Mouse (Mus musculus) frontal cortex, adult 2 months (tissue): Measurements from ENCODE around the gene Plekha6. TPM values are rescaled to one million over a fixed set of nuclear protein-coding genes. Genes with fewer than 3 reads are reported as not detected.
A peak's percentile ranks its signal among the peaks of the same experiment; 100 is the strongest.
"Not testable (repeated sequence)": the region's sequence is repeated elsewhere in the genome, so short reads cannot be mapped to it uniquely, and the experiment has no call there.

ENCODE experiments used
- DNase-seq, 2 experiments: peaks; one replicate each; pipeline ENCODE4 v3.0.0; 2022; ENCODE audit warnings: low spot score in 1 of 2; ENCODE audit errors: extremely low spot score in 1 of 2
- polyA plus RNA-seq: library from polyadenylated mRNA; depleted of rRNA; stranded (reverse); fragments of >200 nt; gene quantifications from 2 replicates; pipeline ENCODE4 v1.2.3, GENCODE M21; 2012

The Plekha6 gene
- polyA plus RNA-seq, 1 experiment: 53.6 TPM

- peak in 1 of 2 experiments; percentile 77 for DNase-seq
Measured at GRCm38 (mm10) chr1:133307318-133307717, 143.3 kb downstream of the Plekha6 start.

GRCm38 (mm10) chr1:133309652-133310267, 145.8 kb downstream of the Plekha6 start, which contains the start of gene Golt1a:
TSS of gene Golt1a (plus strand) at chr1:133309800.
- DNase-seq: no peak

GRCm38 (mm10) chr1:133311240-133311639, 147.2 kb downstream of the Plekha6 start:
- DNase-seq: no peak

- peak; percentile 80 to 86 for DNase-seq
Measured at GRCm38 (mm10) chr1:133311946-133312345, 147.9 kb downstream of the Plekha6 start.

- peak in 1 of 2 experiments; percentile 76 for DNase-seq
Measured at GRCm38 (mm10) chr1:133314364-133314763, 150.4 kb downstream of the Plekha6 start.

GRCm38 (mm10) chr1:133315775-133316174, 151.8 kb downstream of the Plekha6 start:
- DNase-seq: no peak

GRCm38 (mm10) chr1:133316577-133316976, 152.6 kb downstream of the Plekha6 start:
- DNase-seq: no peak

GRCm38 (mm10) chr1:133317149-133317548, 153.1 kb downstream of the Plekha6 start:
- DNase-seq: no peak

GRCm38 (mm10) chr1:133321267-133321925, 157.4 kb downstream of the Plekha6 start, which contains the start of gene Kiss1:
TSS of gene Kiss1 (plus strand) at chr1:133321875.
- DNase-seq: no peak

GRCm38 (mm10) chr1:133323333-133323732, 159.3 kb downstream of the Plekha6 start:
- DNase-seq: no peak

- no peak for DNase-seq
Measured at GRCm38 (mm10) chr1:133325951-133326350, 161.9 kb downstream of the Plekha6 start.

- DNase-seq: no peak
Measured at GRCm38 (mm10) chr1:133327094-133327493, 163.1 kb downstream of the Plekha6 start.

GRCm38 (mm10) chr1:133328299-133328795, 164.3 kb downstream of the Plekha6 start:
- no peak for DNase-seq

- DNase-seq: no peak
Measured at GRCm38 (mm10) chr1:133328896-133329637, 165.1 kb downstream of the Plekha6 start.

- no peak for DNase-seq
Measured at GRCm38 (mm10) chr1:133329638-133329964, 165.6 kb downstream of the Plekha6 start.

- no peak for DNase-seq
Measured at GRCm38 (mm10) chr1:133331142-133331541, 167.1 kb downstream of the Plekha6 start.

- DNase-seq: peak; percentile 42 to 46
Measured at GRCm38 (mm10) chr1:133332656-133333430, 168.8 kb downstream of the Plekha6 start.

- DNase-seq: no peak
Measured at GRCm38 (mm10) chr1:133333937-133334336, 169.9 kb downstream of the Plekha6 start.

GRCm38 (mm10) chr1:133340403-133340802, 176.4 kb downstream of the Plekha6 start:
- DNase-seq: not testable (repeated sequence)

- no peak for DNase-seq
Measured at GRCm38 (mm10) chr1:133344357-133344756, 180.3 kb downstream of the Plekha6 start.
